Mouse (Mus musculus): Measurements from ENCODE around the gene Pard6a.

DNA sequence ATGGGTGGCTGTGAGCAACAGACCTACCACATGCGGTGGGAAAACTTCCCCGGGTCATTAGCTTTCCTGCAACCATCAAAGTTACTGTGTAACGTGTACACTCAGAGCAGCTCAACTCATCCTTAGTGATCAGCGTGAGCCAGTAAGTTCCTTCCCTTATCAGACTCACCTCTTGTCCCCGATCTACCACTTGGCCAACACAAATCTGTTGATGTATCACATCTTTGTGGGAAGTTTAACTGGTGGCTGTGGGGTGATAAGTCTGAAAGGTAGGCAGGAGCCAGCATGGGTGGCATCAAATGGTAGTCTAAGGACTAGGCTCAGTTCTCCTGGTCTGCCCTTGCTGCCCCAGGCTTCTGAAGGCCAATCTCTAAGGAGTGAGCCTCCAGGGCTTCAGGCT lies 31.2 kb downstream of the Pard6a start:
- no peak for TF ChIP-seq CTCF (IDR thresholded peaks at IDR 0.05; ENCODE audit: low read depth, low read length)
- 0 out of 2 replicates have a peak, but pooled peaks have one; percentile 16 for TF ChIP-seq TAL1 (conservative IDR thresholded peaks at IDR 0.05; ENCODE audit: low read depth, low read length)

Data from G1E (cell line).